Mouse (Mus musculus) cortical plate, adult 2 months (tissue): Measurements from ENCODE around the gene Rundc3a.
"Not testable (repeated sequence)": the region's sequence is repeated elsewhere in the genome, so short reads cannot be mapped to it uniquely, and the experiment has no call there.

ENCODE experiments used
- CTCF ChIP-seq: fragments of 200-500 bp; IDR thresholded peaks from 2 replicates; pipeline ENCODE4 v1.5.1; 2011; ENCODE audit warnings: mild to moderate bottlenecking, control low read depth, low read length; ENCODE audit not compliant: insufficient read depth; ENCODE audit errors: extremely low read depth
- POLR2A ChIP-seq: fragments of 200-500 bp; IDR thresholded peaks from 2 replicates; pipeline ENCODE4 v1.6.1; 2011; ENCODE audit warnings: mild to moderate bottlenecking, low read length, control low read depth; ENCODE audit not compliant: insufficient read depth; ENCODE audit errors: extremely low read depth

GRCm38 (mm10) chr11:102389436-102389835 is 3.8 kb upstream of the Rundc3a start:
- not testable (repeated sequence) for TF ChIP-seq CTCF, POLR2A
